Mouse (Mus musculus) forebrain, embryonic 15.5 days (tissue): ENCODE results near the gene Wsb1. TPM values are rescaled to one million over a fixed set of nuclear protein-coding genes. Genes with fewer than 3 reads are reported as not detected.
"Not testable (repeated sequence)": the region's sequence is repeated elsewhere in the genome, so short reads cannot be mapped to it uniquely, and the experiment has no call there.

ENCODE experiments used
- ATAC-seq: fragments of 200-750 bp; cut with Nextera tagmentation; replicated peaks from 2 replicates; pipeline ENCODE4 v1.8.0; 2017; ENCODE audit warnings: mild to moderate bottlenecking, moderate TSS enrichment, moderate library complexity
- H3K27ac ChIP-seq: fragments of 300-500 bp; sonication (generic); replicated peaks from 2 replicates; pipeline ENCODE4 v1.5.1; 2015; ENCODE audit warnings: mild to moderate bottlenecking, inconsistent platforms
- H3K27me3 ChIP-seq: fragments of 300-500 bp; sonication (generic); 2 replicates; pipeline ENCODE4 v1.6.1; 2015; ENCODE audit warnings: inconsistent platforms
- H3K36me3 ChIP-seq: fragments of 300-500 bp; sonication (generic); 2 replicates; pipeline ENCODE4 v1.6.1; 2015; ENCODE audit warnings: mild to moderate bottlenecking, inconsistent platforms
- H3K4me1 ChIP-seq: fragments of 300-500 bp; sonication (generic); 2 replicates; pipeline ENCODE4 v1.6.1; 2015; ENCODE audit warnings: inconsistent platforms
- H3K4me2 ChIP-seq: fragments of 300-500 bp; sonication (generic); replicated peaks from 2 replicates; pipeline ENCODE4 v1.6.1; 2015; ENCODE audit warnings: mild to moderate bottlenecking, inconsistent platforms
- H3K4me3 ChIP-seq: fragments of 300-500 bp; sonication (generic); 2 replicates; pipeline ENCODE4 v1.5.1; 2015; ENCODE audit warnings: mild to moderate bottlenecking, inconsistent platforms
- H3K9ac ChIP-seq: fragments of 300-500 bp; sonication (generic); replicated peaks from 2 replicates; pipeline ENCODE4 v1.6.1; 2015; ENCODE audit warnings: mild to moderate bottlenecking, inconsistent platforms
- H3K9me3 ChIP-seq: fragments of 300-500 bp; sonication (generic); 2 replicates; pipeline ENCODE4 v1.6.1; 2016; ENCODE audit warnings: inconsistent platforms
- WGBS: fragments of 180-500 bp; shearing (Covaris S2); methylation state at CpG from one replicate; pipeline ENCODE4 v1.1.7; 2015; ENCODE audit warnings: mixed read lengths; 5-methylcytosine and 5-hydroxymethylcytosine counted together
- polyA plus RNA-seq: library from polyadenylated mRNA; unstranded; fragments of >200 nt; fragmentation: Nextera tagmentation; extraction: Ambion mirVana; gene quantifications from 2 replicates; pipeline ENCODE4 v1.2.1, GENCODE M21; 2015

Gene Wsb1
- polyA plus RNA-seq: 438 and 470 TPM in 2 replicates

DNA sequence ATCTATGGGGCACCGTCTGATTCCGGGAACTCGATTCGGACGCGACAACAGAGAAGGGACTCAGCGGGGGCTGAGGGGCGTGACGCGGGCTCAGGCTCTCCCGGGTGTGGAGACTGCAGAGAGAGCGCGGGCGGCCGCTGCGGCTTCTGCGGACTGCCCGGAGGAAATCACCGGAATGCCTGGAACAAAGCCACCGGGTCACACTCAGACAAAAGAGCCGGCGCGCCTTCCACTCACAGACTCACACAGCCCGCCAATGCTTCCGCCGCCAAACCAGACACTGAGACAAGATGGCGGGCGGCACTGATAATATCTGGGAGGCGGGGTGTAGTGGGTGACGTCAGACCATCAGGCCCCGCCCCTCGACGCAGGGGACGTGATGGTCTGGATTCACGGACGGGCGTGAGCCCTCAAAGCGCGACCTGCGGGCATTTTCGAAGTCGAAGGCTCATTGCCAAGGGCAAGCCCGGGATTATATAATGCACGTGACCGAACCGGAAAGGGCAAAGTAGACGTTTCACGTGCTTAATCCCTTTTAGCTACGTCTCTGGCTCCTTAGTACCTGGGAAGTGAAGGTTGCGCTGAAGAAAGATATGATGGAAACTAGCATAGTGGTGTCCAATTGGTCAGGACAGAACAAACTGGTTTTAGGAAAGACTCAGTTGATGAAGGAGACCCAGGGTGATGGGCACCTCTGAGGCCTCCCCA lies at the start of gene Wsb1:
Gene Wsb1 (minus strand): TSS at position 281 of the 708 bp plus-strand sequence.
- H3K4me3 ChIP-seq: peak within 1 kb of the TSS; percentile 93
- H3K36me3 ChIP-seq: peaks cover 12% of the 10 kb centered on the region
- H3K27ac ChIP-seq: peak within 1 kb of the TSS; percentile 98
- H3K9me3 ChIP-seq: no peaks in the 10 kb centered on the region
- peak; percentile 95 for ATAC-seq
- peak within 1 kb of the TSS; percentile 97 for H3K9ac ChIP-seq
- 2% methylated on average over 50 of the region's 50 CpGs for WGBS
- H3K4me2 ChIP-seq: peak within 1 kb of the TSS; percentile 84
- H3K4me1 ChIP-seq: peaks cover 36% of the 10 kb centered on the region
- H3K27me3 ChIP-seq: no peaks in the 10 kb centered on the region

GRCm38 (mm10) chr11:79304245-79304644 lies 49.8 kb upstream of the Wsb1 start:
- peaks cover 19% of the 10 kb centered on the region for H3K4me1 ChIP-seq
- not testable (repeated sequence) for H3K4me2 ChIP-seq, ATAC-seq, H3K36me3 ChIP-seq, H3K9ac ChIP-seq, H3K27ac ChIP-seq, H3K9me3 ChIP-seq, H3K27me3 ChIP-seq, H3K4me3 ChIP-seq
- WGBS: 90% methylated on average over 4 of the region's 4 CpGs

GRCm38 (mm10) chr11:79303109-79303508 lies 48.6 kb upstream of the Wsb1 start:
- Histone ChIP-seq H3K9ac (no peak overlapping the region), H3K36me3 (no peaks in the 10 kb centered on the region), H3K4me1 (peaks cover 19% of the 10 kb centered on the region), H3K4me2 (no peak overlapping the region), H3K27ac (no peak overlapping the region), H3K4me3 (no peak overlapping the region), H3K27me3 (no peaks in the 10 kb centered on the region), H3K9me3 (no peaks in the 10 kb centered on the region)
- no peak for ATAC-seq
- 82% methylated on average over 6 of the region's 6 CpGs for WGBS

- H3K9ac ChIP-seq: no peak overlapping the region
- H3K4me1 ChIP-seq: no peaks in the 10 kb centered on the region
- no peaks in the 10 kb centered on the region for H3K9me3 ChIP-seq
- 88% methylated on average over 9 of the region's 9 CpGs for WGBS
- no peaks in the 10 kb centered on the region for H3K27me3 ChIP-seq
- ATAC-seq: no peak
- H3K27ac ChIP-seq: no peak overlapping the region
- no peak overlapping the region for H3K4me2 ChIP-seq
- H3K4me3 ChIP-seq: no peak overlapping the region
- H3K36me3 ChIP-seq: no peaks in the 10 kb centered on the region
Observed at GRCm38 (mm10) chr11:79299719-79300431, 45.4 kb upstream of the Wsb1 start.

GRCm38 (mm10) chr11:79296856-79297491 lies 42.5 kb upstream of the Wsb1 start, which contains the start of gene Gm9964:
TSS of gene Gm9964 (minus strand) at chr11:79296906.
- ATAC-seq: no peak
- H3K36me3 ChIP-seq: no peaks in the 10 kb centered on the region
- no peak within 1 kb of the TSS for H3K4me2 ChIP-seq
- no peaks in the 10 kb centered on the region for H3K27me3 ChIP-seq
- no peaks in the 10 kb centered on the region for H3K9me3 ChIP-seq
- no peak within 1 kb of the TSS for H3K9ac ChIP-seq
- H3K4me3 ChIP-seq: no peak within 1 kb of the TSS
- no peak within 1 kb of the TSS for H3K27ac ChIP-seq
- H3K4me1 ChIP-seq: no peaks in the 10 kb centered on the region
- 78% methylated on average over 5 of the region's 5 CpGs for WGBS

GRCm38 (mm10) chr11:79296167-79296566 lies 41.7 kb upstream of the Wsb1 start:
- H3K4me1 ChIP-seq: no peaks in the 10 kb centered on the region
- no peak overlapping the region for H3K27ac ChIP-seq
- 41% methylated on average over 1 of the region's 1 CpGs for WGBS
- no peaks in the 10 kb centered on the region for H3K36me3 ChIP-seq
- no peak overlapping the region for H3K4me3 ChIP-seq
- no peak overlapping the region for H3K4me2 ChIP-seq
- H3K9ac ChIP-seq: no peak overlapping the region
- no peaks in the 10 kb centered on the region for H3K9me3 ChIP-seq
- no peaks in the 10 kb centered on the region for H3K27me3 ChIP-seq
- no peak for ATAC-seq

DNA sequence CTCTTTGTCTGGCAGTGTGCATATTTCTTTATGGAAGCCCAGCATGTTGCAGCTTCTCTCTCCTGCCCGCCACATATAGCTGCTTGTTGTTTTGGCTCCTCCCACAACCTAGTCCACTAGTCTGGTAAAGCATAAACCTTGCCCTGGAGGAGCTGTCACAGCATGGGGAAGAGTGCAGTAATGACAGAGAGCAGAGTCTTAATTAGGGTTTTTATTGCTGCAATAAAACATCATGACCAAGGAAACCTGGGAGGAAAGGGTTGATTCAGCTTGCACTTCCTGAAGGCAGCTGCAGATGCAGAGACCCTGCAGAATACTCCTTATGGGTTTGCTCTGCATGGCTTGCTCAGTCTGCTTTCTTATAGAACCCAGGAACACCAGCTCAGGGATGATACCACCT lies 39.5 kb upstream of the Wsb1 start:
- Histone ChIP-seq H3K27ac (no peak overlapping the region), H3K9ac (no peak overlapping the region), H3K9me3 (no peaks in the 10 kb centered on the region), H3K36me3 (no peaks in the 10 kb centered on the region), H3K4me2 (no peak overlapping the region), H3K4me3 (no peak overlapping the region), H3K4me1 (no peaks in the 10 kb centered on the region), H3K27me3 (no peaks in the 10 kb centered on the region)
- 50% methylated on average over 1 of the region's 1 CpGs for WGBS
- no peak for ATAC-seq

- Histone ChIP-seq H3K36me3 (no peaks in the 10 kb centered on the region), H3K9me3 (no peaks in the 10 kb centered on the region), H3K27ac (no peak overlapping the region), H3K4me2 (no peak overlapping the region), H3K4me1 (no peaks in the 10 kb centered on the region), H3K4me3 (no peak overlapping the region), H3K9ac (no peak overlapping the region), H3K27me3 (no peaks in the 10 kb centered on the region)
- WGBS: 89% methylated on average over 3 of the region's 3 CpGs
- ATAC-seq: no peak
Observed at GRCm38 (mm10) chr11:79293025-79293424, 38.6 kb upstream of the Wsb1 start.

DNA sequence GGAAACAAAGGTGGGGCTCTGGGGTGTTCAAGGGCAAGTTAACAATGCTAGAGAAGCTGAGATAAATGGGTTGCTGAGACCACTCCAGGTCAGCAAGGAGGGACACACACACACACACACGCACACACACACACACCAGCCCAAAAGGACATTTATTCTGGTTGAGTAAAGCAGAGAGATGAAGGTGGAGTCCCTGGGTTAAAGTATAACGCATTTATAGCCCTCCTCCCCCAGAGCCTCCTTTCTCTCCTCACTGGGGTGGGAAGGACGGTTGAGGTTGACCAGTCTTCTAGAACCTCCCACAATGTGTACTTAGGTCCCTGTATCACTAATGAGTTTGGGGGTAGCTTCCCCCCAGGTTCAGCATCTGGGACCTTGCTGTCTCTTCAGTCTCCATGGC lies 37.7 kb upstream of the Wsb1 start:
- no peaks in the 10 kb centered on the region for H3K27me3 ChIP-seq
- ATAC-seq: no peak
- no peak overlapping the region for H3K4me3 ChIP-seq
- no peaks in the 10 kb centered on the region for H3K36me3 ChIP-seq
- H3K27ac ChIP-seq: no peak overlapping the region
- H3K4me2 ChIP-seq: no peak overlapping the region
- no peak overlapping the region for H3K9ac ChIP-seq
- no peaks in the 10 kb centered on the region for H3K4me1 ChIP-seq
- WGBS: 86% methylated on average over 3 of the region's 3 CpGs
- no peaks in the 10 kb centered on the region for H3K9me3 ChIP-seq

DNA sequence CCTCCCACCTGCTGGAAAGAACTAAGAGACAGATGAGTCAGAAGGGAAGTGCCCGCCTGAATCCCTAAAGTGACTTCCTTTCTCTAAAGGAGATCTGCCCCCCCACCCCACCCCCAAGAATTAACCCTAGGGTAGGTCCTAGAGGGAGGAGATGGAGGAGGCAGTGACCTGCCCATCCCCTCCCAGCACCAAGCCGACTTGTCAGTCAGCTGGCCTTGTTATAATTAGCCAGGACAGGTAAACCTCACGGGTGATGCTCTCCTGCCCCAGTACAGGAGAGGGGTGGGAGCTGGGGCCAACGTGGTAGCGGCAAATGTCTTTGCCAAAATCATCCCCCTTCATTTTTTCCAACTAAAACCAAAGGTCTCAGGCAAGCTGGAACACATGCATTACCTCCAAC lies 37.2 kb upstream of the Wsb1 start:
- no peaks in the 10 kb centered on the region for H3K4me1 ChIP-seq
- no peaks in the 10 kb centered on the region for H3K36me3 ChIP-seq
- no peak overlapping the region for H3K4me3 ChIP-seq
- no peak overlapping the region for H3K9ac ChIP-seq
- 75% methylated on average over 5 of the region's 5 CpGs for WGBS
- no peaks in the 10 kb centered on the region for H3K27me3 ChIP-seq
- no peak overlapping the region for H3K4me2 ChIP-seq
- H3K9me3 ChIP-seq: no peaks in the 10 kb centered on the region
- H3K27ac ChIP-seq: no peak overlapping the region
- ATAC-seq: no peak

DNA sequence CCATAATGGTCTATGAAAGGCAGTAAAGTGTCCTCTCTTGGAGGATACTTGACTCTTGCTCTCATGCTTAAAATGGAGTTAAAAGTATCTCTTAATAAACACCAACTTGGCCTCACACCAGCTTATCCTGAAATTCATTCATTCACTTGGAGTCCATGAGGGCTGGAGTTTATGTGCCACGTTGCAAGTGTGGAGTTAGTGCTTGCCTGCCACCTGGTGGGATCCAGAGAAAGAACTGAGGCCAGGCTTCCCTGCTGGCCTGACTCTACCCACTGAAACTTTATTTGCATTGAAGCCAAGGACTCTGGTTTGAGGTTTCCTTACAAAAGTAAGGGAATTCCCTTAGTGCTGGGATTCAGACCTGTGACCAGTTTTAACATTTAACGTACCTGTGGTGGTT lies 36.0 kb upstream of the Wsb1 start:
- Histone ChIP-seq H3K4me3 (no peak overlapping the region), H3K4me1 (no peaks in the 10 kb centered on the region), H3K9me3 (no peaks in the 10 kb centered on the region), H3K36me3 (no peaks in the 10 kb centered on the region), H3K27me3 (no peaks in the 10 kb centered on the region), H3K9ac (no peak overlapping the region), H3K4me2 (no peak overlapping the region), H3K27ac (no peak overlapping the region)
- no peak for ATAC-seq
- 62% methylated on average over 2 of the region's 2 CpGs for WGBS

DNA sequence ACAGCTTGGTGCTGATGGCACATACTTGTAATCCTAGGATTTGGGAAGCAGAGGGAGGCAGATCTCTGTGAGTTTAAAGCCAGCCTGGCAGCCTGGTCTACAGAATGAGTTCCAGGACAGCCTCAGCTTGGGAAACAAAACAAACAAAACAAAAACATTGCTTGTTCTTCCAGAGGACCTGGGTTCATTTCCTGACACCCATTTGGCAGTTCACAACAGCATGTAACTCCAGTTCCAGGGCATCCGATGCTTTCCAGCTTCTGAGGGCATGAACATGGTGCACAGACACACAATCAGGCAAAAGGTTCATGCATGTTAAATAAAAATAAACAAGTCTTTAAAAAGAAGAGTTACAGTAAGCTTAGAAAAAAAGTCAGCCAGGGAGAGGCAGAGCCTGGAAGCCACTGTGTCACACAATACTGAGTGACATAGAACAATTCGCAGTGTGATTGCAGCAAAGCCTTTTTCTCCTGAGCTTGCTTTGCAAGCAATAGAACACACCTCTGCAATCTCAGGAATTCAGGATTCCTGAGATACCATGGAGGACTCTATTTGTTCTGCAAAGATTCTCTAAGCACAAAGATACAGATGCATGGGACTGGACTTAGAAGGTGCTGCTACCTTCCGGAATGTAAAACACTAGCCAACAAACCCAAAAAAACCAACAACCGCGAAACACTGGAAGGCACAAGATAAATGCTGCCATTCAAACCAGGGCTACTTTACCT lies 34.6 kb upstream of the Wsb1 start:
- Histone ChIP-seq H3K4me2 (no peak overlapping the region), H3K9me3 (no peaks in the 10 kb centered on the region), H3K27me3 (no peaks in the 10 kb centered on the region), H3K4me1 (no peaks in the 10 kb centered on the region), H3K4me3 (no peak overlapping the region), H3K36me3 (no peaks in the 10 kb centered on the region), H3K9ac (no peak overlapping the region), H3K27ac (no peak overlapping the region)
- 90% methylated on average over 5 of the region's 5 CpGs for WGBS
- ATAC-seq: no peak
